ENCODE assay signal across 14 mouse cellular contexts in genomic region chr11:58033635-58034034, GRCm38 (mm10). TPM values are rescaled to one million over a fixed set of nuclear protein-coding genes. Genes with fewer than 3 reads are reported as not detected.
DNase-seq lines count a peak whose midpoint lies in the region; ATAC-seq and TF ChIP-seq lines count a peak whose summit lies in the region.
"Had no signal": no experiment of that assay in that cellular context is flagged by ENCODE, and none has a peak within 500 bp of the region (broad histone marks: within the 10 kb centered on the region; RNA-seq: fewer than 3 reads in every experiment).

No protein-coding gene starts in this region.

- H3K9ac ChIP-seq in heart, embryonic 16.5 days (ENCODE audit: low read length) = 0 out of 2 replicates have a peak overlapping the region, but pooled peaks have one; percentile 15
- no peak overlapping the region for H3K9ac ChIP-seq in liver, embryonic 15.5 days
- H3K9ac ChIP-seq in intestine, embryonic 15.5 days = no peak overlapping the region
- no peak overlapping the region for H3K9ac ChIP-seq in hindbrain, embryonic 12.5 days
- H3K9ac ChIP-seq: embryonic facial prominence, embryonic 13.5 days; neural tube, embryonic 13.5 days had no signal

- peak; percentile 32 for DNase-seq in lung, postnatal 36 days
- no peak for DNase-seq in lung, adult 2 months
- peak; percentile 49 for DNase-seq in gastrocnemius, postnatal 25 days
- DNase-seq in MN1 (ENCODE audit: low spot score) = no peak
- DNase-seq: thymus, postnatal 14 days had no signal

- no peak for TF ChIP-seq POLR2A in lung, adult 2 months (IDR thresholded peaks at IDR 0.05; ENCODE audit: borderline replicate concordance, extremely low read depth, low read depth, low read length)

- no peaks in the 10 kb centered on the region for H3K36me3 ChIP-seq in heart, embryonic 16.5 days (ENCODE audit: control insufficient read depth, insufficient read depth)
- no peaks in the 10 kb centered on the region; the same call in 1 of the 2 replicates for H3K36me3 ChIP-seq in liver, embryonic 15.5 days (replicated peaks)
- no peaks in the 10 kb centered on the region for H3K36me3 ChIP-seq in intestine, embryonic 15.5 days
- H3K36me3 ChIP-seq in hindbrain, embryonic 12.5 days = no peaks in the 10 kb centered on the region
- H3K36me3 ChIP-seq: embryonic facial prominence, embryonic 13.5 days; neural tube, embryonic 13.5 days had no signal

- no peaks in the 10 kb centered on the region for H3K27me3 ChIP-seq in heart, embryonic 16.5 days (ENCODE audit: control insufficient read depth, insufficient read depth, low read length)
- no peaks in the 10 kb centered on the region for H3K27me3 ChIP-seq in liver, embryonic 15.5 days
- no peaks in the 10 kb centered on the region for H3K27me3 ChIP-seq in intestine, embryonic 15.5 days (replicated peaks)
- no peaks in the 10 kb centered on the region for H3K27me3 ChIP-seq in hindbrain, embryonic 12.5 days
- H3K27me3 ChIP-seq: embryonic facial prominence, embryonic 13.5 days; neural tube, embryonic 13.5 days had no signal

- H3K27ac ChIP-seq in heart, embryonic 16.5 days (ENCODE audit: low read length) = peak overlapping the region; percentile 46
- H3K27ac ChIP-seq in liver, embryonic 15.5 days (replicated peaks) = 0 out of 2 replicates have a peak overlapping the region, but pooled peaks have one; percentile 12
- H3K27ac ChIP-seq in intestine, embryonic 15.5 days = no peak overlapping the region
- H3K27ac ChIP-seq in hindbrain, embryonic 12.5 days = no peak overlapping the region
- H3K27ac ChIP-seq: embryonic facial prominence, embryonic 13.5 days; neural tube, embryonic 13.5 days had no signal

- no peaks in the 10 kb centered on the region for H3K9me3 ChIP-seq in heart, embryonic 16.5 days (replicated peaks; ENCODE audit: control insufficient read depth, low read length)
- H3K9me3 ChIP-seq in liver, embryonic 15.5 days (replicated peaks) = no peaks in the 10 kb centered on the region
- H3K9me3 ChIP-seq in intestine, embryonic 15.5 days = no peaks in the 10 kb centered on the region
- H3K9me3 ChIP-seq in hindbrain, embryonic 12.5 days (replicated peaks) = no peaks in the 10 kb centered on the region
- H3K9me3 ChIP-seq: embryonic facial prominence, embryonic 13.5 days; neural tube, embryonic 13.5 days had no signal

- peak; percentile 85 for ATAC-seq in heart, embryonic 16.5 days (replicated peaks; ENCODE audit: extremely low read depth, insufficient read depth, low FRiP score)
- ATAC-seq in liver, embryonic 15.5 days (ENCODE audit: insufficient read depth) = no peak
- ATAC-seq in intestine, embryonic 15.5 days = no peak
- ATAC-seq in hindbrain, embryonic 12.5 days (ENCODE audit: low FRiP score) = no peak
- ATAC-seq: inflammation-experienced regulatory T-cells, adult 6 months had no signal

- H3K4me2 ChIP-seq in heart, embryonic 16.5 days (ENCODE audit: low read depth, low read length) = peak overlapping the region; percentile 20; the same call in 1 of the 2 replicates
- H3K4me2 ChIP-seq in liver, embryonic 15.5 days = no peak overlapping the region
- no peak overlapping the region for H3K4me2 ChIP-seq in intestine, embryonic 15.5 days (replicated peaks)
- no peak overlapping the region for H3K4me2 ChIP-seq in hindbrain, embryonic 12.5 days (replicated peaks)
- H3K4me2 ChIP-seq: embryonic facial prominence, embryonic 13.5 days; midbrain, embryonic 11.5 days; neural tube, embryonic 13.5 days had no signal

- WGBS in lung, adult 2 months = 52% methylated on average over 3 of the region's 3 CpGs
- WGBS in heart, embryonic 16.5 days = 47% methylated on average over 3 of the region's 3 CpGs
- WGBS in liver, embryonic 15.5 days (ENCODE audit: insufficient replicate concordance) = 40% methylated on average over 3 of the region's 3 CpGs
- 73% methylated on average over 3 of the region's 3 CpGs for WGBS in intestine, embryonic 15.5 days
- 93% methylated on average over 3 of the region's 3 CpGs for WGBS in hindbrain, embryonic 12.5 days

- peaks cover 25% of the 10 kb centered on the region for H3K4me1 ChIP-seq in lung, adult 2 months (ENCODE audit: control insufficient read depth, insufficient read depth, low read length)
- H3K4me1 ChIP-seq in heart, embryonic 16.5 days (ENCODE audit: control insufficient read depth, insufficient read depth, low read length) = peaks cover 44% of the 10 kb centered on the region
- H3K4me1 ChIP-seq in liver, embryonic 15.5 days (replicated peaks) = peaks cover 80% of the 10 kb centered on the region
- peaks cover 30% of the 10 kb centered on the region for H3K4me1 ChIP-seq in intestine, embryonic 15.5 days (replicated peaks)
- 0 out of 2 replicates have a peak, but pooled peaks cover 7% of the 10 kb centered on the region for H3K4me1 ChIP-seq in hindbrain, embryonic 12.5 days

- no peak for TF ChIP-seq CTCF in lung, adult 2 months (IDR thresholded peaks at IDR 0.05; ENCODE audit: insufficient read depth, low read length)

- no peak overlapping the region for H3K4me3 ChIP-seq in lung, adult 2 months (replicated peaks; ENCODE audit: extremely low read depth, low read depth, low read length)
- H3K4me3 ChIP-seq in heart, embryonic 16.5 days (ENCODE audit: low read length) = no peak overlapping the region
- no peak overlapping the region for H3K4me3 ChIP-seq in liver, embryonic 15.5 days (replicated peaks)
- H3K4me3 ChIP-seq in intestine, embryonic 15.5 days (replicated peaks) = no peak overlapping the region
- no peak overlapping the region for H3K4me3 ChIP-seq in hindbrain, embryonic 12.5 days
- H3K4me3 ChIP-seq: embryonic facial prominence, embryonic 13.5 days; neural tube, embryonic 13.5 days had no signal

RNA-seq across cellular contexts. Expression of gene Larp1, which starts 24.8 kb away (rescaled TPM):
- polyA plus RNA-seq in lung, adult 2 months (2012; rRNA removed) = 26.9 and 34.6 TPM in 2 replicates
- total RNA-seq in gastrocnemius, postnatal 25 days (2021) = 10 to 100 TPM; 69.1 to 85.8 TPM
- polyA plus RNA-seq in heart, embryonic 16.5 days (2015; fragmentation: Nextera tagmentation; extraction: Ambion mirVana) = 12.1 and 12.9 TPM in 2 replicates
- 17.3 and 19.8 TPM in 2 replicates for polyA plus RNA-seq in liver, embryonic 15.5 days (2015; fragmentation: Nextera tagmentation; extraction: Ambion mirVana)
- polyA plus RNA-seq in intestine, embryonic 15.5 days (2015; fragmentation: Nextera tagmentation; extraction: Ambion mirVana) = 21.1 and 23.5 TPM in 2 replicates
- 18.5 and 19.0 TPM in 2 replicates for polyA plus RNA-seq in hindbrain, embryonic 12.5 days (2016; fragmentation: Nextera tagmentation; extraction: Ambion mirVana)

RNA-seq across cellular contexts. Expression of gene Gm12248, which starts 59.3 kb away (rescaled TPM):
- 0.42 and 1.6 TPM in 2 replicates for polyA plus RNA-seq in lung, adult 2 months (2012; rRNA removed)
- not detected for total RNA-seq in gastrocnemius, postnatal 25 days (2021)
- polyA plus RNA-seq in heart, embryonic 16.5 days (2015; fragmentation: Nextera tagmentation; extraction: Ambion mirVana) = not detected in 2 replicates
- polyA plus RNA-seq in liver, embryonic 15.5 days (2015; fragmentation: Nextera tagmentation; extraction: Ambion mirVana) = not detected in 2 replicates
- polyA plus RNA-seq in intestine, embryonic 15.5 days (2015; fragmentation: Nextera tagmentation; extraction: Ambion mirVana) = not detected in 2 replicates
- 0.14 TPM in 1 of 2 replicates, not detected in the other for polyA plus RNA-seq in hindbrain, embryonic 12.5 days (2016; fragmentation: Nextera tagmentation; extraction: Ambion mirVana)
- polyA plus RNA-seq: embryonic facial prominence, embryonic 13.5 days; limb, embryonic 11.5 days; midbrain, embryonic 11.5 days; neural tube, embryonic 13.5 days had no signal

Comparison
In these comparisons a context has a peak if more than half of its experiments do, and no peak if none do; other contexts are left out.
1. DNase-seq: peak in lung, postnatal 36 days (single experiment) and gastrocnemius, postnatal 25 days (single experiment); none in lung, adult 2 months (single experiment) and MN1 (single experiment).
2. H3K27ac ChIP-seq: peak in heart, embryonic 16.5 days (single experiment) and liver, embryonic 15.5 days (single experiment); none in intestine, embryonic 15.5 days (single experiment) and hindbrain, embryonic 12.5 days (single experiment).